Mouse (Mus musculus): ENCODE measurements around the gene Gm20388. TPM values are rescaled to one million over a fixed set of nuclear protein-coding genes. Genes with fewer than 3 reads are reported as not detected.

Gm20388 gene
- total RNA-seq, 2 experiments from 2014 or later: 10.7 TPM; not detected in 1

DNA sequence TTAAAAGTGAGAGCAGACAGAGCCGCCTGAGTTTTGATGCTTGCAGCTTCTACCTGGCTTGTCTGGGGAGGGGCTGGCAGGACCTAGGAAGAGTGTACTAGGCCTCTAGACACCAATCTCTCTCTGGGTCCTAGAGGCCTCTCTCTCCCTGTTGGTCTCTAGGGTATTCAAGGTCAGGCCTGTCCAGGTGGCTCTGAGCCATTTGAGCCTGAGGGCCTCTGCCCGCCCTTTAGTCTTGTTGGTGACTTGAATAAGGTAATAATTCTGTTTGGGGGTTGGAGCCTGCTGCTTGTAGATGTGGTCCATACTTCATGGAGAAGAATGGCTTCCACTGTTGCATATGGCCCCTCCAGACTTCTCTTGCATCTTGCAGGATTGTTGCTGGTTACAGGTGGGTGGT, 604.6 kb downstream of the Gm20388 start:
- DNase-seq (ENCODE audit: low spot score in 2 of 2): no peak

DNA sequence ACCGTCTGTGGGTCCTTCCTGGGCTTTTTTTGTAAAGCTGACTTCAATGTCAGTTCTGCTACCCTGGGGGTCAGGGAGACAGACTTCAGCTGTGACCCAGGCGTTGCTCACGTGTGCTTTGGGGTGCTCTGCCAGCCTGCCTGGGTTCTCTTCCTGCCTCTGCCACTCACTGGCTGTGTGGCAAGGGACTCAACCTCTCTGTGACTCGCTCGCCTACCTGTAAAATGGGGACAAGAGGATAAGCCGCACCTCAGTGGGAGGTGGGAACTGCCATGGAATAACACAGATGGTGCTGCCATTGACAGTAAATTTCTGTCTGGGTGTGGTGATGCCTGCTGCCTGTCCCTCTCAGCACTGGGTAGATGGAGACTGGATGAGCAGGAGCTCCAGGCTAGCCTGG, 605.0 kb downstream of the Gm20388 start:
- DNase-seq (ENCODE audit: low spot score in 2 of 2): no peak

DNA sequence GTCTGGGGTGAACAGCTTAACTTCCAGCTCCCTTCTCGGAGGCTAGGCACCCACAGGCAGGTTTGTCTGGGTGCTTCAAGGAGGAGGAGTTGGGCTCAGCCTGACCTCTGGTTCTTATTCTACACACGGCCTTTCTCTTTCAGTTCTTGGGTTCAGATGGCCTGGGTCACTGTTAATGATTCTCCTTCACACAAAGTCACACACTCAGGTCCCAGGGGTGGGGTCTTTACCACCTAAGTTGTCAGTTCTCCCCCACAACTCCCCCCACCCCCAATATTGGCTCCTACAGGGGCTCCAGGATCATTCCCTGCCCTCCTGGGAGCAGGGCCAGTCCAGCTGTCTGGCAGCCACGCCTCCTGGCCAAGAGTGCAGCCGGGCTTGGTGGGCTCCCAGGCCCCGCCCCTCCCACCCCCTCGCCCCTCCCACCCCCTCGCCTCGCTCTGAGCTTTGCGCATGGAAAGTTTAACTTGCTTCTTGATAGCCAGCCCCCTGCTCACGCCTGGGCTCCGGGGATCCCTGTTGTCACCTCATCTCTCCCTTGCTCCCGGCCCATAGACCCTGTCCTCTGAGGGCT, 605.6 kb downstream of the Gm20388 start:
- DNase-seq (ENCODE audit: low spot score in 2 of 2): no peak

DNA sequence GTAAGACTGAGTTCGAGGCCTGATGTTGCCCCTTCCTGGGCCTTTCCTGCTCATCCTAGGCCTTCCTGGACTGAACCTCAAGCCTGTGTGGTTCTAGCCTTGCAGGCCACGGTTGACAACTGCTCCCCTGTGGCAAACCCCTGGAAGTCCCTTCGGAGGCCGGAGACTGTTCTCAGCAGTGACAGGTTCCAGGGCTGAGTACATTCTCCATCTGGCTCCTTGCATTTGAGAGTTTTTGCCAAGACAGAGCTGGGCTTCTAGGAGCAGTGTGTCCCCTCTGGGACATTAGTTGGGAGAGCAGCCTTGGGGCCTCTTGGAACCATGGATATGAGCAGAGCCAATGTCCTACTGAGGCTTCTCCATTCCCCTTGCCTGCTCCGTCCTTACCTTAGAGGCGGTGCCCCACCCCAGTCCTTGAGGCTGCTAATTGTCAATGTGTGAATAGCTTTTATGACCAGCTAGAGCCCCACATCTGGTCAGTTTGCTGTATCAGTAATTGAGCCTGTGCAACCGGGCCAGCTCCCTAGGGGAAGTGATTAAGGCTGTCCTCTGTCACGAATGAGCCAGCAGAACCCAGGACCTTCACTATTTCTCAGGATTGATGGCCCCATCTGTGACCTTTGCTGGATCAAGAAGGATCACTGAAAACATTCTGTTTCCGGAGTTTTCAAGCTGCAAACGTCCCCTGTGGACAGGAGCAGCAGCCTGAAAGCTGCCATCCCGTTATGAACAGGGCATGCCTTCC, 607.2 kb downstream of the Gm20388 start:
- DNase-seq (ENCODE audit: low spot score in 2 of 2): no peak

DNA sequence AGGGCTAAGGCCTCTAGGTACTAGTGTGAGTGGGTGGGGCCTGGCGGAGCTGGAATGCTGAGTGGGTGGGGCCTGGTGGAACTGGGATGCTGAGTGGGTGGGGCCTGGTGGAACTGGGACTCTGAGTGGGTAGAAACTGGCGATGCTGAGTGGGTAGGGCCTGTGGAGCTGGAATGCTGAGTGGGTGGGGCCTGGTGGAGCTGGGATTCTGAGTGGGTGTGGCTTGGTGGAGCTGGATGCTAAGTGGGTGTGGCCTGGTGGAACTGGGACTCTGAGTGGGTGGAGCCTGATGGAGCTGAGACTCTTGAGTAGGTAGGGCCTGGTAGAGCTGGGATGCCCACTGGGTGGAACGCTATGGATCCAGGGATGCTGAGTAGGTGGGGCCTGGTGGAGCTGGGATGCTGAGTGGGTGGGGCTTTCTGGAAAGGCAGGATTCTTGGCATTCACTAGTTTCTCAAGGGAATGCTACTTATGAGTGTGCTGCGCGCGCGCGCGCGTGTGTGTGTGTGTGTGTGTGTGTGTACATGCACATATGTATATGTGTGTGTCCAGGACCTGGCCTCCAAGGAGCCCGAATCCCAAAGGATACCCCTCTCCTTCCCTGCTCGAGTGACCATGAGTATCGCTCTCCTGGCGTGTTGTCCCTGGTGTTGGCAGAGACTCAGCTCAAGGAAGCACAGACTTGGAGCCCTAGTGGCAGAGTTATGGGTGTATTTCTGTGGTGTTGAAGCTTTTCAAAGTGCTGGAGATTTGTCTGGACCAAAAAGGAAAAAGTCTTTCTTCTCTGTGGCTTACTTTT, 608.3 kb downstream of the Gm20388 start:
- DNase-seq (ENCODE audit: low spot score in 2 of 2): peak in 1 of 2 experiments; percentile 70

DNA sequence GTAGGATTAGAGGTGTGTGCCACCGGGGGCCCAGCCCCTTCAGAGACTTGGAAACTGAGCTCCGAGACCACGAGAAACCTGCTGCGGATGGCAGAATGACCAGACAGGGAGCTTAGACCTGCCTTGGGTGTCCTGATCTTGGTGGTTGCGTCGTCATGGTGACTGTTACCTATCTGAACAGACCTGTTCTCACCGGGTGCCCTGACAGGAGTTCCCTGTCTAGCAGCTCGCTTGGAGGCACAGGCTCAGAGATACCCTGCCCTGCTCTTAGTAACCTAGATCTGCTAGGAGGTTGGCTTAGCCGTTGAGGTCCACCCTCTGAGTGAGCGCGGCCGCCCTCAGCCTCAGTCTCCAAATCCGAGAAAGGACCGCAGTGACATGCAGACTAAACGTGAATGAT, 609.6 kb downstream of the Gm20388 start:
- no peak for DNase-seq (ENCODE audit: low spot score in 2 of 2)

DNA sequence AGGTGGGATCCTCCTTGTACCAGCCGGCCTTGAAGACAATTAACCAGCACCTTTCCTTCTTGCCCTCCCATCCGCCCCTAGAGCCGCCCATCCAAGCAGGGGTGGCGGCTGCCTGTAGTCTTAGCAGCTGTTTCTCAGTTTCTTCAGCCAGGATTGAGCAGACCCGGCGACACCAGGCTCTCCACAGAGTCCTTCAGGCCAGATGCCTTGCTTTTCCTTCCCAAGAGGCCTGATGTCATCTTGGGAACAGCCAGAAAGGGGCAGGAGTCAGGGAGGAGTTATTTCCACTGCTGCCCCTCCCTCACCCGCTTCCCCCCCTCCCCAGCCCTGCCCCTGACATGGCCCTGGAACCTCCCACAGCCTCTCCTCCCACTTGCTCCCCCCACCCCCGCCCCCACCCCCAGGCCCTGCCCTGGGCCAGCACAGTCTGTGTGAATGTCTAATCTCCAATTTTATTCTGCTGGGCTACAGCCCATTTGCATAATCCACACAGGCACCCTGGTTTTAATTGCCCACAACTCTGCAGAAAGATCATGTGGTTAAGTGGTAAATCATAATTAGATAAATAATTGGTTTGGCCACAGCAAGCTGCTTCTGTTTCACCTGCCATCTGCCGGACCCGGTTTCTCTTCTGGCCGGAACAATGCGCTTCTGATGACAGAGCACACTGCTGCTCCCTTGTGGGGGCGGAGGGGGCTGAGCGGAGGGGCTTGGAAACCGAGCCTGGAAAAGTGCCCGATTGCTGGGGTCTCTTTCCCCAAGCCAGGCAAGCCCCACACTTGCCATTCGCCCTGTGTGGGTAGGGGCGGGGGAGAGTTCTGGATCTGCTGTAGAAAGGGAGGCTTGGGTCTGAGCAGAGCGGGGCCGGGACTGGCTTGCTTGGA, 610.3 kb downstream of the Gm20388 start:
- no peak for DNase-seq (ENCODE audit: low spot score in 2 of 2)

DNA sequence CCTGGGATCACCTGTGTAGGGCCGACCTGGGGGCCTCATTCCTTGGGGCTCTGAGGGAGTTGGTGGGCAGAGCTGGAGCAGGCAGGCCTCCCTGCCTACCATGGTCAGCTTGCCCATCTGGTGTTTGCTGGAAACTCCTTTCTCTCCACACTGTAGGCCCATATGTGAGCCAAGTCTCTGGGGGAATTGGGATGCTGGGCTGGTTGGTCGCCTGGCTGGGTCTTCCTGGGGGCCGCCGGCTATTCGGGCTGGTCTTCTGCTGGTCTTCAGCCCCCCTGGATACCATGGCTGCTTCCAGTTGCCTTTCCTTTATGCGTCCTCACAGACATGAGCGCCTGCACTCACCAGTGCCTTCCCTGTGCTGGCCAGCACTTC, 610.9 kb downstream of the Gm20388 start:
- no peak for DNase-seq (ENCODE audit: low spot score in 2 of 2)

DNA sequence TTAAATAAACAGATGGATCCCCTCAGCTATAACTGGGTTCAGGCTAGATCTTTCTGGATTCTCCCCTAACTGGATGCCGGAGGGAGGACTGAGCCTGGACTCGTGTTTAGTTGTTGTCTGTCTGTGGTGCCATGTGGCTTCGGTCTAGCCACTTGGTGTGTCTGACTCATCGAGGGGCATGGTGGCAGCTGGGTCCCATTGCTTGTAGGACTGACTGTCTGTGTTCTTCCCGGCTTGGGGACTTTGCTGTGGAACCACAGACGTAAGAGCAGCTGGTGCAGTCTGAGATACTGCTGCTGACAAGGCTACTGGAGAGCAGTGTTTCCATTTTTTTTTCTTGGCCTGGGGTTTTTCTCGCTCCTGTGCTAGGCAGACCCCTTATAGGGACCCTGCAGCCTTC, 613.0 kb downstream of the Gm20388 start:
- peak in 1 of 2 experiments; percentile 71 for DNase-seq (ENCODE audit: low spot score in 2 of 2)

DNA sequence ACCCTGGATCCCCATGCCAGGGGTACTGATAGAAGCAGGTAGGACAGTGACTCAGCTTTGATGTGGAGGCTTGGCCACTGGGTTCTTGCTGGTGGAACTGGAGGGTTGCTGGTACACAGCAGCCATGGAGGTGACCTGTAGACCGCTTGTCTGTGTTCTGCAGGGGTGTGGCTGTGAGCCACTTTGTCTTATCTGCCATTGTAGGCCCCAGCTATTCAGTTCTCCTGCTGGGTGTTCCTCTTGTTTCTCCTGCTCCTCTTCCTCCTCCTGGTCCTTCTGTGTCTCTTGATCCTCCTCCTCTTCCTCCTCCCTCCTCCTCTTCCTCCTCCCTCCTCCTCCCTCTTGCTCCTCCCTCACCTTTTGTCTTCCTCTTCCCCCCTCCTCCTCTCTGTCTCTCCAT, 614.5 kb downstream of the Gm20388 start:
- no peak for DNase-seq (ENCODE audit: low spot score in 2 of 2)

DNA sequence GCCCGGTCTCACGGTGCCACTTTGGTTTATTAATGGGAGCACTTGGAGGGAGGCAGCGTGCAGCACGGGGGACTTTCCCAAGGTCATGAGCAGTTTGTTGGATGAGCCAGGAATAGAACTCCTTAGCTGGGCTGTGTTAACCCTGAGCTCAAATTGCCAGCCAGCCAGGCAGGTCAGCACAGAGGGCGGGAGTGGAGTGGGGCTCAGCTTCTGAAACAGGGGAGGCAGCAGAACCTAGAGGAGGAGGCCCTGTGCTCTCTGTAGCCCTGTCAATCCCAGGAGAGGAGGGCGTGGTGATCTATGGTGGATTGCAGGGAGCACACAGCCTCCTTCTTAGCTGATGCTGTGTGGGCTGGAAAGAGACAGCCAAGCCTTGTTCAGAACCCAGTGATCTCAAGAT, 615.2 kb downstream of the Gm20388 start:
- no peak for DNase-seq (ENCODE audit: low spot score in 2 of 2)

DNA sequence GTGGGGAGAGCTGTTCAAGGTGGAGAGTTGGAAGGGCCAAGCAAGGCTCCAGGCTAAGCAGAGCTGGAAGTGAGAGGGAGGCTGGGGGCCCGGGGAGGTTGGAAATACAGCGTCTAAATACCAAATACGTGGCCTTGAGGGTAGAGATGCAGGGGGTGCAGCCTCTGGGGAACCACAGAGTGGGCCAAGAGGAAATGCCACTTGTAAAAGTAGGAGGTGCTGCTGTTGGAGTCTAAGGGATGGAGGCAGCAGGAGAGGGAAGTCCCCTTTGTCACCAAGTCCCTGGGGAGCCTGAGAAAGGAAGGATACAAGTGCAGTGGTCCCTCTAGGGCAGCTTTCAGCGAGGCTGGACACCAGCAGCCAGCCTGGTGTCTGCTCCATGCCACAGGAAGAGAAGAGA, 615.9 kb downstream of the Gm20388 start:
- DNase-seq (ENCODE audit: low spot score in 2 of 2): no peak

DNA sequence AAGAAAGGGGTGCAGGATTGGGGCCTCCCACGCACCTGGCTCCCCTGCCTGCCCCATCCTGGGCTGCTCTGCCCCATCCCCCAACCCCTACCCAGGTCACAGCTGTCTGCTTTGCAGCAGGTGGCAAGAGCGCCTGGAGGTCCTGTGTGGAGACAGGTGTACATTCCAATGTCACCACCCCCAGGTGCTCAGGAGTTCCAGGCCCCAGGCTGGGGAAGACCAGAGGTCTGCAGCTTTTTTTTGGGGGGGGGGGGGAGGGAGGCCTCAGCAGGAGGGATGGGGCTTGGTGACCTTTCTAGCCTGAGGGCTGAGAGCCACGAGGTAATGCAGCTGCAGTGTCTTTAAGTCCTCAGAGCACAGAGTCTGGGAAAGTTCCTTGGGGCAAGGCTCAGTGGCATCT, 617.7 kb downstream of the Gm20388 start:
- DNase-seq (ENCODE audit: low spot score in 2 of 2): no peak

DNA sequence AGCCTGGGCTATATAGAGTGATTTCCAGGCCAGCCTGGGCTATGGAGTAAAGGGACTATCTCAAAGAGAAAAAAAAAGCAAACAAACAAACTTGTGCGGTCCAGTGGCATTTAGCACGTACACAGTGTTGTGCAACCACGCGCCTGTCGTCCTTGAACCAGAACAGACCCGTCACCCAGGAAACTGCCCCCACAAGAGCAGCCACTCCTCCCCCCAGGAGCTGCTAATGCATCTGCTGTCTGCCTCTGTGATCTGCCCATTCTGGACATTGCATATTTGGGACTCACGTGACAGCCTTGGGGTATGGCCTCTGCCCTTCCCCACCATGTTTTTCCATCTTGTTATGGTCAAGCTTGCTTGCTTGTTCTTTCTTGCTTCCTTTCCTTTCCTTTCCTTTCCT, 618.6 kb downstream of the Gm20388 start:
- DNase-seq (ENCODE audit: low spot score in 2 of 2): no peak

DNA sequence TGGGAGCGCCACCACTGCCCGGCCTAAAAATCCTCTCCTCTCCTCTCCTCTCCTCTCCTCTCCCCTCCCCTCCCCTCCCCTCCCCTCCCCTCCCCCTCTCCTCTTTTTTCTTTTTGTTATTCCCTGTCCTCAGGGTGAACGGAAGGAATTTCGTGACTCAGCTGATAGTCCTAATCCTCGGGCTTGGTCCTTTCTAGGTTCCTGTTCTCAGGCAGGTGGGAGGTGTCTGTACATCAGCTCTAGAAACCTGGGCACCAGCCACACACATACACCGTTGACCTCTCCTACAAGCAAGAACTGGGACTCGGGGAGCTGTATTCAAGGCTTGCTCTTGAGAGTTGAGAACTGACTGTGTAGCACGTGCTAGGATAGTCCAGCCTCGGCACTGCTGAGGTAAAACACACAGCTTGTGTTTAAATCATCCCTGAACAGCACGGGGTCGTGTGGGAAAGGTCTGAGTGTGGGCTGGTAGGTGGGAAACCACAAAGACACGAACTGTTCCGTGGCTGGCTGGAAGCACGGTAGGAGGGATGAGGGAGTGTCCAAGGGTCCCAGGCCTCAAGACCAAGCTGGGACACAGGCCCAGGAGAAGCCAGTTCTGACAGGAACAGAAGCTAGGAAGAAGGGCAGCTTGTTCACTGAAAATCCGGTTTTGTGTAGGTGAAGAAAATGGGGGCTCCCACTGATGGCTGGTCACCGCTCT, 620.5 kb downstream of the Gm20388 start:
- no peak for DNase-seq (ENCODE audit: low spot score in 2 of 2)

DNA sequence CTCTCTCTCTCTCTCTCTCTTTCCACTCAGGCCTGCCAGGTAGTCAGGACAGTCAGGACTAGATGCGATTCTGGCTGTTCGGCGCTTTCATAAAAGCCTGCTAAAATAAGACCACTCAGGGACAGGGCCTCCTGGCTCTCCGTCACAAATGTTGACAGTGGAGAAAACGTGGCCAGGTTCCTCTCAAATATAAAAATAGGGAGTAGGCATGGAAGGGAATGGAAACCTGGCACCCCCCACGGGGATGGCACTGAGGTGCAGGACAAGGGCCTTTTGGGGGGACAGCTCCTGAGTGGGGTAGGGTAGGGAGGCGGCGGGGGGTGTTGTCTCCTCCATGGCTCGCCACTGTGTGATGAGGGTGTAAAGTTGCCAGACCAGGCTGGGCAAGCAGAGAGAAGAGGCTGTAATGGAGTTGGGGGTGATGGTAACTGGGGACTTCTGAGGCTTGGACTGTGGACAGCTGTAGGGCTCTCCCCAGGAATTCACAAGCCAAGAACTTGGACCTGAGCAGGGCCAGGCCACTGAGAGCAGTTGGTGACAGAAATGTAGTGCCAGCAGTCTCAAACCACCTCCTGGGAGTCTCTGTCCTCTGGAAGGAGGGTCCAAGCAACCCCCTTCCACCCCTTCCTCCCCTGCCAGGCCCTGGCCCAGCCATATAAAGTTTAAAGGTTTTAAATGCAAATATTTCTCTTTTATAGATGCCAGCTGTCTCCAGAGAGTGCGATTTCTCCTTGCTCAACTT, 621.3 kb downstream of the Gm20388 start:
- no peak for DNase-seq (ENCODE audit: low spot score in 2 of 2)

DNA sequence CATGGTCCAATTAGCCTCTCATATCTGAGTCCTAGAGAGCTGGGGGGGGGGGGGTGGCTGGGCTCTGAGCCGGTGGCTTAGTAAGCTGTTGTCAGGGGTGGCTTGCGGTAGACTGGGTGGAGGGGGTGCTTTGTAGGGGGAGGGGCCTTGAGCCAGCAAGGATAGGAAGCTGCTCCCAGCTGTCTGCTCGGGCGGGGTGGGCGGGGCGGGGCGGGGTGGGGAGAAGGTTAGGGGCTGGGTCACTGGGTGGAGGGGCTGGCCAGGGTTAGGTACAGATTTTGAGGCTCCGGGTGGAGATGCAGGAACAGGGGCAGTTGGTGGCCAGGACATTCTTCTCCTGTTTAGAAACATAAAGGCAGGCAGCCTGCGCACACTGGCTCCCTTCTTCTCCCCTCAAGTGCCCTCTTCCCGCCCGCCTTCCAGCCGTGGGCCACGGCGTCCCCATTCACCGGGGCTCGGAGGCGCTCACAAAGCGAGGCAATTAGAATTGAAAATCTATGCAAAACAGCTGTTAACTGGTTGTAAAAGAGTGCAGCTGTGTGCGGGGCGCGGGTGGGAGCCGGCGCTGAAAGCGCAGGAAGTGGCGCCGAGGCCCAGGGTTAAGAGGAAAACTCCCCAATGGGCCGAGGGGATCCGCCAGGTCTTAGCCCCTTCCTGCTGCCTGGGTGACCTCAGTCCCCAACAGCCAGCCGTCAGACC, 622.0 kb downstream of the Gm20388 start:
- DNase-seq (ENCODE audit: low spot score in 2 of 2): no peak

DNA sequence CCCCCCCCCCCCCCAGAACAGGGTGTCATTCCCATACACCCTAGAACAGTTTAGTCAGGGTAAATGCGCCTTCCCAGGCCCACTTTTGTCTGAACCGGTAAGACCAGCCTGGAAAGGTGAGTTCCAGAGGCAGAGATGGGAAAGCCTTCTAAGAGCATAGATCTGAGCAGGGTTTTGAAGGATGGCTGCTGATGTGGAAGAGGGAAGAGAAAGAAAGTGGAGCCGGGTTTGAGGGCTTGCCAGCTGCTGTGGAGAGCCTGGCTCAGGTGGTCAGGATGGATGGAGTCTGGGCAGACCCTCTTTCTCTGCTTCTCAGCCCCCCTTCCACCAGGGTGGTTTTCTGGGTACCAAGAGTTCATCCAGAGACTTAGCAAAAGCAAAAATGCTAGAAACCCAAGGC, 622.7 kb downstream of the Gm20388 start:
- no peak for DNase-seq (ENCODE audit: low spot score in 2 of 2)

DNA sequence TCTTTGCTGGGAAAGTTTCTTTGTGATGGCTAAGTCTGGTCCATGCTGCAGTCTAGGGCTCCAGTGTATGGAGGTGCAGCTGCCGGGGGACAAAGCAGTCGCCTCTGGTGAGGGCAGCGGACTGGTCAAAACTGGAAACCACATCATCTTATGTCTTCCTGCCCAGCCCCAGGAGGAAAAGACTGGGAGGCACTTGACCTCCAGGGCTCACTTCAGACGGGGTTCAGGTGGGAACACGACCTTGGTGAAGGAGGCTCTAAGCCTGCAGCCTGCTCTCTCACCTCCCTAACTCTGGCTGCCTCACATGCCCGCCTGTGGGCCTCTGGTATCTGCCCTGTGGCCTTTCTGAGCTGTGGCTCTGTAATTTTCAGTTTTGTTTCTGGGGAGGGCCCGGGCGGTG, 623.4 kb downstream of the Gm20388 start:
- DNase-seq (ENCODE audit: low spot score in 2 of 2): no peak

Data from layer of hippocampus, adult 18-20 months (tissue).